Mouse (Mus musculus): ENCODE results near the gene Irf8. TPM values are rescaled to one million over a fixed set of nuclear protein-coding genes. Genes with fewer than 3 reads are reported as not detected.

The Irf8 gene
- total RNA-seq (2021) = 1 to 10 TPM; 3.7 to 4.6 TPM
- long read RNA-seq, partial matches to known transcripts = 0 of 4 reads
- long read RNA-seq, other reads (novel, unspliced or antisense) = 0 of 4 reads

GRCm38 (mm10) chr8:120735770-120736481 lies at the start of gene Irf8:
Gene Irf8, plus strand, starts transcription at chr8:120736358.
- peak; percentile 74 to 83 for DNase-seq (ENCODE audit: low spot score in 2 of 2)

GRCm38 (mm10) chr8:120686576-120686975 lies 49.6 kb upstream of the Irf8 start:
- DNase-seq (ENCODE audit: low spot score in 2 of 2) = no peak

- DNase-seq (ENCODE audit: low spot score in 2 of 2) = no peak
Measured at GRCm38 (mm10) chr8:120687786-120688185, 48.4 kb upstream of the Irf8 start.

- DNase-seq (ENCODE audit: low spot score in 2 of 2) = no peak
Measured at GRCm38 (mm10) chr8:120688511-120688910, 47.6 kb upstream of the Irf8 start.

- no peak for DNase-seq (ENCODE audit: low spot score in 2 of 2)
Measured at GRCm38 (mm10) chr8:120692934-120693333, 43.2 kb upstream of the Irf8 start.

- DNase-seq (ENCODE audit: low spot score in 2 of 2) = no peak
Measured at GRCm38 (mm10) chr8:120693861-120694493, 42.2 kb upstream of the Irf8 start.

GRCm38 (mm10) chr8:120696401-120697153 lies 39.6 kb upstream of the Irf8 start:
- no peak for DNase-seq (ENCODE audit: low spot score in 2 of 2)

- no peak for DNase-seq (ENCODE audit: low spot score in 2 of 2)
Measured at GRCm38 (mm10) chr8:120697154-120697978, 38.8 kb upstream of the Irf8 start.

GRCm38 (mm10) chr8:120697979-120698272 lies 38.2 kb upstream of the Irf8 start:
- no peak for DNase-seq (ENCODE audit: low spot score in 2 of 2)

- no peak for DNase-seq (ENCODE audit: low spot score in 2 of 2)
Measured at GRCm38 (mm10) chr8:120698426-120698825, 37.7 kb upstream of the Irf8 start.

- DNase-seq (ENCODE audit: low spot score in 2 of 2) = no peak
Measured at GRCm38 (mm10) chr8:120699079-120699478, 37.1 kb upstream of the Irf8 start.

- no peak for DNase-seq (ENCODE audit: low spot score in 2 of 2)
Measured at GRCm38 (mm10) chr8:120699565-120699964, 36.6 kb upstream of the Irf8 start.

GRCm38 (mm10) chr8:120700053-120700452 lies 36.1 kb upstream of the Irf8 start:
- DNase-seq (ENCODE audit: low spot score in 2 of 2) = no peak

GRCm38 (mm10) chr8:120701758-120702465 lies 34.2 kb upstream of the Irf8 start:
- peak in 1 of 2 experiments; percentile 23 for DNase-seq (ENCODE audit: low spot score in 2 of 2)

- no peak for DNase-seq (ENCODE audit: low spot score in 2 of 2)
Measured at GRCm38 (mm10) chr8:120704203-120704602, 32.0 kb upstream of the Irf8 start.

GRCm38 (mm10) chr8:120705163-120705562 lies 31.0 kb upstream of the Irf8 start:
- no peak for DNase-seq (ENCODE audit: low spot score in 2 of 2)

- no peak for DNase-seq (ENCODE audit: low spot score in 2 of 2)
Measured at GRCm38 (mm10) chr8:120706193-120706592, 30.0 kb upstream of the Irf8 start.

- DNase-seq (ENCODE audit: low spot score in 2 of 2) = no peak
Measured at GRCm38 (mm10) chr8:120709176-120709575, 27.0 kb upstream of the Irf8 start.

- no peak for DNase-seq (ENCODE audit: low spot score in 2 of 2)
Measured at GRCm38 (mm10) chr8:120715200-120715599, 21.0 kb upstream of the Irf8 start.

- no peak for DNase-seq (ENCODE audit: low spot score in 2 of 2)
Measured at GRCm38 (mm10) chr8:120715996-120716680, 20.0 kb upstream of the Irf8 start.

Data from layer of hippocampus, adult 18-20 months (tissue).